Mouse (Mus musculus): ENCODE results near the gene Faap24. TPM values are rescaled to one million over a fixed set of nuclear protein-coding genes. Genes with fewer than 3 reads are reported as not detected.

Faap24 gene
- polyA plus RNA-seq, 1 experiment from 2014 or later, result 14.0 TPM

- H3K27ac ChIP-seq (replicated peaks), result no peak overlapping the region; the same call in 1 of the 2 replicates
- H3K36me3 ChIP-seq, result peaks cover 4% of the 10 kb centered on the region; the same call in 1 of the 2 replicates
- ATAC-seq (ENCODE audit: extremely low read depth, insufficient number of reproducible peaks, low FRiP score, low TSS enrichment), result no peak
- WGBS, result 58% methylated on average over 12 of the region's 12 CpGs
- no peak overlapping the region for H3K4me2 ChIP-seq
- no peaks in the 10 kb centered on the region; the same call in 1 of the 2 replicates for H3K9me3 ChIP-seq
- no peak overlapping the region for H3K4me3 ChIP-seq
- peaks cover 24% of the 10 kb centered on the region for H3K4me1 ChIP-seq
- H3K27me3 ChIP-seq (replicated peaks), result no peaks in the 10 kb centered on the region
- H3K9ac ChIP-seq, result no peak overlapping the region
Measured at GRCm38 (mm10) chr7:35365161-35365910, 31.3 kb downstream of the Faap24 start.

GRCm38 (mm10) chr7:35362868-35363267, 33.8 kb downstream of the Faap24 start:
- Histone ChIP-seq H3K4me1 (peaks cover 24% of the 10 kb centered on the region), H3K9me3 (no peaks in the 10 kb centered on the region; the same call in 1 of the 2 replicates), H3K27me3 (replicated peaks) (no peaks in the 10 kb centered on the region), H3K9ac (no peak overlapping the region), H3K36me3 (peaks cover 4% of the 10 kb centered on the region; the same call in 1 of the 2 replicates), H3K4me2 (no peak overlapping the region), H3K4me3 (no peak overlapping the region), H3K27ac (replicated peaks) (0 out of 2 replicates have a peak overlapping the region, but pooled peaks have one; percentile 13)
- no peak for ATAC-seq (ENCODE audit: extremely low read depth, insufficient number of reproducible peaks, low FRiP score, low TSS enrichment)
- 63% methylated on average over 5 of the region's 5 CpGs for WGBS

- Histone ChIP-seq H3K27ac (replicated peaks) (peak overlapping the region; percentile 36; the same call in 1 of the 2 replicates), H3K4me3 (no peak overlapping the region), H3K4me2 (0 out of 2 replicates have a peak overlapping the region, but pooled peaks have one; percentile 20), H3K27me3 (replicated peaks) (no peaks in the 10 kb centered on the region), H3K9ac (0 out of 2 replicates have a peak overlapping the region, but pooled peaks have one; percentile 29), H3K4me1 (peaks cover 24% of the 10 kb centered on the region), H3K9me3 (no peaks in the 10 kb centered on the region; the same call in 1 of the 2 replicates), H3K36me3 (peaks cover 4% of the 10 kb centered on the region; the same call in 1 of the 2 replicates)
- 37% methylated on average over 5 of the region's 5 CpGs for WGBS
- no peak for ATAC-seq (ENCODE audit: extremely low read depth, insufficient number of reproducible peaks, low FRiP score, low TSS enrichment)
Measured at GRCm38 (mm10) chr7:35362253-35362652, 34.4 kb downstream of the Faap24 start.

GRCm38 (mm10) chr7:35357621-35358020, 39.0 kb downstream of the Faap24 start:
- H3K4me2 ChIP-seq, result no peak overlapping the region
- H3K27me3 ChIP-seq (replicated peaks), result no peaks in the 10 kb centered on the region
- ATAC-seq (ENCODE audit: extremely low read depth, insufficient number of reproducible peaks, low FRiP score, low TSS enrichment), result no peak
- H3K36me3 ChIP-seq, result no peaks in the 10 kb centered on the region
- no peak overlapping the region for H3K4me3 ChIP-seq
- peaks cover 11% of the 10 kb centered on the region for H3K4me1 ChIP-seq
- H3K27ac ChIP-seq (replicated peaks), result no peak overlapping the region
- no peaks in the 10 kb centered on the region for H3K9me3 ChIP-seq
- no peak overlapping the region for H3K9ac ChIP-seq
- WGBS, result 81% methylated on average over 12 of the region's 12 CpGs

- H3K9ac ChIP-seq, result no peak overlapping the region
- H3K4me3 ChIP-seq, result no peak overlapping the region
- no peaks in the 10 kb centered on the region for H3K9me3 ChIP-seq
- H3K4me2 ChIP-seq, result no peak overlapping the region
- no peak overlapping the region for H3K27ac ChIP-seq (replicated peaks)
- H3K4me1 ChIP-seq, result no peaks in the 10 kb centered on the region
- no peaks in the 10 kb centered on the region for H3K27me3 ChIP-seq (replicated peaks)
- no peak for ATAC-seq (ENCODE audit: extremely low read depth, insufficient number of reproducible peaks, low FRiP score, low TSS enrichment)
- H3K36me3 ChIP-seq, result no peaks in the 10 kb centered on the region
- 62% methylated on average over 5 of the region's 5 CpGs for WGBS
Measured at GRCm38 (mm10) chr7:35355303-35355872, 41.2 kb downstream of the Faap24 start.

- peaks cover under 1% of the 10 kb centered on the region; the same call in 1 of the 2 replicates for H3K4me1 ChIP-seq
- ATAC-seq (ENCODE audit: extremely low read depth, insufficient number of reproducible peaks, low FRiP score, low TSS enrichment), result no peak
- no peak overlapping the region for H3K4me2 ChIP-seq
- H3K4me3 ChIP-seq, result no peak overlapping the region
- H3K9ac ChIP-seq, result no peak overlapping the region
- H3K9me3 ChIP-seq, result no peaks in the 10 kb centered on the region
- H3K27ac ChIP-seq (replicated peaks), result no peak overlapping the region
- no peaks in the 10 kb centered on the region for H3K27me3 ChIP-seq (replicated peaks)
- 93% methylated on average over 15 of the region's 15 CpGs for WGBS
- H3K36me3 ChIP-seq, result no peaks in the 10 kb centered on the region
Measured at GRCm38 (mm10) chr7:35353306-35353705, 43.3 kb downstream of the Faap24 start.

- ATAC-seq (ENCODE audit: extremely low read depth, insufficient number of reproducible peaks, low FRiP score, low TSS enrichment), result no peak
- no peak overlapping the region for H3K27ac ChIP-seq (replicated peaks)
- H3K9ac ChIP-seq, result no peak overlapping the region
- H3K36me3 ChIP-seq, result no peaks in the 10 kb centered on the region
- WGBS, result 76% methylated on average over 3 of the region's 3 CpGs
- no peaks in the 10 kb centered on the region for H3K27me3 ChIP-seq (replicated peaks)
- no peaks in the 10 kb centered on the region for H3K9me3 ChIP-seq
- peaks cover 12% of the 10 kb centered on the region for H3K4me1 ChIP-seq
- H3K4me2 ChIP-seq, result no peak overlapping the region
- no peak overlapping the region for H3K4me3 ChIP-seq
Measured at GRCm38 (mm10) chr7:35351155-35351554, 45.5 kb downstream of the Faap24 start.

GRCm38 (mm10) chr7:35349886-35350684, 46.6 kb downstream of the Faap24 start:
- Histone ChIP-seq H3K9ac (no peak overlapping the region), H3K4me2 (no peak overlapping the region), H3K4me3 (no peak overlapping the region), H3K27ac (replicated peaks) (no peak overlapping the region), H3K36me3 (no peaks in the 10 kb centered on the region), H3K27me3 (replicated peaks) (no peaks in the 10 kb centered on the region), H3K4me1 (peaks cover 13% of the 10 kb centered on the region), H3K9me3 (no peaks in the 10 kb centered on the region)
- 86% methylated on average over 8 of the region's 8 CpGs for WGBS
- ATAC-seq (ENCODE audit: extremely low read depth, insufficient number of reproducible peaks, low FRiP score, low TSS enrichment), result no peak

- Histone ChIP-seq H3K36me3 (no peaks in the 10 kb centered on the region), H3K9ac (no peak overlapping the region), H3K27me3 (replicated peaks) (no peaks in the 10 kb centered on the region), H3K9me3 (no peaks in the 10 kb centered on the region), H3K4me2 (no peak overlapping the region), H3K4me3 (no peak overlapping the region), H3K4me1 (peaks cover 13% of the 10 kb centered on the region), H3K27ac (replicated peaks) (no peak overlapping the region)
- 84% methylated on average over 4 of the region's 4 CpGs for WGBS
- ATAC-seq (ENCODE audit: extremely low read depth, insufficient number of reproducible peaks, low FRiP score, low TSS enrichment), result no peak
Measured at GRCm38 (mm10) chr7:35349022-35349421, 47.6 kb downstream of the Faap24 start.

GRCm38 (mm10) chr7:35347918-35348700, 48.5 kb downstream of the Faap24 start:
- 37% methylated on average over 17 of the region's 18 CpGs for WGBS
- Histone ChIP-seq H3K27me3 (replicated peaks) (no peaks in the 10 kb centered on the region), H3K27ac (replicated peaks) (no peak overlapping the region), H3K9me3 (no peaks in the 10 kb centered on the region), H3K9ac (no peak overlapping the region), H3K4me3 (no peak overlapping the region), H3K4me1 (peaks cover 13% of the 10 kb centered on the region), H3K4me2 (no peak overlapping the region), H3K36me3 (no peaks in the 10 kb centered on the region)
- no peak for ATAC-seq (ENCODE audit: extremely low read depth, insufficient number of reproducible peaks, low FRiP score, low TSS enrichment)

Data from heart, embryonic 13.5 days (tissue).